Mouse (Mus musculus): ENCODE data around the gene Thbs4. TPM values are rescaled to one million over a fixed set of nuclear protein-coding genes. Genes with fewer than 3 reads are reported as not detected.

The Thbs4 gene
- polyA plus RNA-seq, 1 experiment, result not detected

- H3K4me1 ChIP-seq (ENCODE audit: control insufficient read depth, insufficient read depth, low read length), result no peaks in the 10 kb centered on the region
- no peak overlapping the region for H3K4me3 ChIP-seq (ENCODE audit: low read depth, low read length)
- no peaks in the 10 kb centered on the region for H3K27me3 ChIP-seq (ENCODE audit: control insufficient read depth, insufficient read depth, low read length, poor library complexity, severe bottlenecking)
- no peak overlapping the region for H3K27ac ChIP-seq (ENCODE audit: insufficient read depth, low read length)
- no peak overlapping the region for H3K9ac ChIP-seq (ENCODE audit: low read depth, poor library complexity, severe bottlenecking)
- no peaks in the 10 kb centered on the region for H3K9me3 ChIP-seq (replicated peaks; ENCODE audit: control insufficient read depth, insufficient read depth, low read length, poor library complexity, severe bottlenecking)
- TF ChIP-seq POLR2A (IDR thresholded peaks at IDR 0.05; ENCODE audit: insufficient read depth, low read length) (no peak), CTCF (IDR thresholded peaks at IDR 0.05; ENCODE audit: low read depth, low read length) (no peak), EP300 (IDR thresholded peaks at IDR 0.05; ENCODE audit: insufficient read depth, low read depth, low read length) (no peak)
- H3K36me3 ChIP-seq (ENCODE audit: control insufficient read depth, insufficient read depth, low read length, poor library complexity, severe bottlenecking), result no peaks in the 10 kb centered on the region
Observed at GRCm38 (mm10) chr13:92743337-92743736, 51.3 kb downstream of the Thbs4 start.

DNA sequence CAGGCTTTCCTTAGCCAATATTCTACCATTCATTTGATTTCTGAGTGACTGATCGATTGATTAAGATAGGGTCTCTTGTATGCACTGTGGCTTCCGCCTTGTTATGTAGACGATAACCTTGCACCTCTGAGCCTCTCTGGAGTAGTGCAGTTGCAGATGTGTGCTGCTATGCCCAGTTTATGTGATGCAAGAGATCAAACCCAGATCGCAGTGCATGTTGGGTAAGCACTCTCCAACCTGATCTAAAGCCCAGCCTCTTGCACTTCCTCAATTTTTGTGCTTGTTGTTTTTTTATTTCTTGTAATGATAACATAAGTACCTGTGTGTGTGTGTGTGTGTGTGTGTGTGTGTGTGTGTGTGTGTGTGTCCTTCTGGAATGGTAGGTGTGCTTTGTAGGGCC is 51.7 kb downstream of the Thbs4 start:
- Histone ChIP-seq H3K9ac (ENCODE audit: low read depth, poor library complexity, severe bottlenecking) (no peak overlapping the region), H3K4me3 (ENCODE audit: low read depth, low read length) (no peak overlapping the region), H3K9me3 (replicated peaks; ENCODE audit: control insufficient read depth, insufficient read depth, low read length, poor library complexity, severe bottlenecking) (no peaks in the 10 kb centered on the region), H3K36me3 (ENCODE audit: control insufficient read depth, insufficient read depth, low read length, poor library complexity, severe bottlenecking) (no peaks in the 10 kb centered on the region), H3K27me3 (ENCODE audit: control insufficient read depth, insufficient read depth, low read length, poor library complexity, severe bottlenecking) (no peaks in the 10 kb centered on the region), H3K27ac (ENCODE audit: insufficient read depth, low read length) (no peak overlapping the region), H3K4me1 (ENCODE audit: control insufficient read depth, insufficient read depth, low read length) (no peaks in the 10 kb centered on the region)
- no peak for TF ChIP-seq EP300 (IDR thresholded peaks at IDR 0.05; ENCODE audit: insufficient read depth, low read depth, low read length)
- no peak for TF ChIP-seq POLR2A (IDR thresholded peaks at IDR 0.05; ENCODE audit: insufficient read depth, low read length)
- no peak for TF ChIP-seq CTCF (IDR thresholded peaks at IDR 0.05; ENCODE audit: low read depth, low read length)

GRCm38 (mm10) chr13:92740671-92741270 is 53.8 kb downstream of the Thbs4 start:
- Histone ChIP-seq H3K9me3 (replicated peaks; ENCODE audit: control insufficient read depth, insufficient read depth, low read length, poor library complexity, severe bottlenecking) (no peaks in the 10 kb centered on the region), H3K27me3 (ENCODE audit: control insufficient read depth, insufficient read depth, low read length, poor library complexity, severe bottlenecking) (no peaks in the 10 kb centered on the region), H3K36me3 (ENCODE audit: control insufficient read depth, insufficient read depth, low read length, poor library complexity, severe bottlenecking) (no peaks in the 10 kb centered on the region), H3K9ac (ENCODE audit: low read depth, poor library complexity, severe bottlenecking) (no peak overlapping the region), H3K27ac (ENCODE audit: insufficient read depth, low read length) (no peak overlapping the region), H3K4me1 (ENCODE audit: control insufficient read depth, insufficient read depth, low read length) (no peaks in the 10 kb centered on the region), H3K4me3 (ENCODE audit: low read depth, low read length) (no peak overlapping the region)
- TF ChIP-seq POLR2A (IDR thresholded peaks at IDR 0.05; ENCODE audit: insufficient read depth, low read length), result no peak
- no peak for TF ChIP-seq EP300 (IDR thresholded peaks at IDR 0.05; ENCODE audit: insufficient read depth, low read depth, low read length)
- TF ChIP-seq CTCF (IDR thresholded peaks at IDR 0.05; ENCODE audit: low read depth, low read length), result no peak

DNA sequence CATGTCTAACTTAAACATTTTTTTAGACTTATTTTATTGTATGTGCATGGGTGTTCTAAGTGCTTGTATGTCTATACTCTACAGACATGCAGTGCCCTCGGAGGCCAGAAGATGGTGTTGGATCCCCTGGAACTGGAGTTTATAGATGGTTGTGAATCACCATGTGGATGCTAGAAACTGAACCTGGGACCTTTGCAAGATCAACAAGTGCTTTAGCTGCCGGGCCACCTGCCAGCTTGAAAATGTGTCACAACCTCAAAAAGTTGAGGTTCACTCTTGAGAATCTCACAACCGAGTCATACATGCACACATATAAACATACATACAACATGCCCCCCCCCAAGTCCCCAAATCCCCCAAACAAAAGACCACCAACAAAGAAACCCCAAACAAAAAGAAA is 54.8 kb downstream of the Thbs4 start:
- no peak for TF ChIP-seq CTCF (IDR thresholded peaks at IDR 0.05; ENCODE audit: low read depth, low read length)
- no peak for TF ChIP-seq POLR2A (IDR thresholded peaks at IDR 0.05; ENCODE audit: insufficient read depth, low read length)
- TF ChIP-seq EP300 (IDR thresholded peaks at IDR 0.05; ENCODE audit: insufficient read depth, low read depth, low read length), result no peak
- H3K27ac ChIP-seq (ENCODE audit: insufficient read depth, low read length), result no peak overlapping the region
- H3K4me1 ChIP-seq (ENCODE audit: control insufficient read depth, insufficient read depth, low read length), result no peaks in the 10 kb centered on the region
- no peaks in the 10 kb centered on the region for H3K27me3 ChIP-seq (ENCODE audit: control insufficient read depth, insufficient read depth, low read length, poor library complexity, severe bottlenecking)
- no peak overlapping the region for H3K9ac ChIP-seq (ENCODE audit: low read depth, poor library complexity, severe bottlenecking)
- H3K4me3 ChIP-seq (ENCODE audit: low read depth, low read length), result no peak overlapping the region
- H3K9me3 ChIP-seq (replicated peaks; ENCODE audit: control insufficient read depth, insufficient read depth, low read length, poor library complexity, severe bottlenecking), result no peaks in the 10 kb centered on the region
- no peaks in the 10 kb centered on the region for H3K36me3 ChIP-seq (ENCODE audit: control insufficient read depth, insufficient read depth, low read length, poor library complexity, severe bottlenecking)

DNA sequence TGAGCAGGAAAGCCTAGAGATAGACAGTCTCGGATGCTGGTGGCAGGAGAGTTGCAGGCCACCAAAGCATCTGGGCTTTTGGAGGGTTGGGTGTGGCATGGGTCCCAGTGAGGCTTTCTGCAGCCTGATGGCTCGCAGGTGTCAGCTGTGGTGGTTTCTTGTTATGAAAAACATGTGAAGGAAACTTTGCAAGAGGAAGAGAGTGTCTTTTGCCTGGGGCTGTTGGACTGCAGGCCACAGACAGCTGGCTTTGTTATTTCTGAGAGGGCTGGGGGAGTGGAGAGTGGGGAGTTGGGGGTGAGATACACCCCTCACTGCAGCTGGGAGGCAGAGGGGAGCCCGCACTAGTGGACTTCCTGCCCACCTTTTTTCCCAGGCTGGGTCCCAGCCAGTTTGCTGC is 55.8 kb downstream of the Thbs4 start:
- H3K36me3 ChIP-seq (ENCODE audit: control insufficient read depth, insufficient read depth, low read length, poor library complexity, severe bottlenecking), result no peaks in the 10 kb centered on the region
- H3K9me3 ChIP-seq (replicated peaks; ENCODE audit: control insufficient read depth, insufficient read depth, low read length, poor library complexity, severe bottlenecking), result no peaks in the 10 kb centered on the region
- no peak for TF ChIP-seq EP300 (IDR thresholded peaks at IDR 0.05; ENCODE audit: insufficient read depth, low read depth, low read length)
- TF ChIP-seq POLR2A (IDR thresholded peaks at IDR 0.05; ENCODE audit: insufficient read depth, low read length), result no peak
- no peak for TF ChIP-seq CTCF (IDR thresholded peaks at IDR 0.05; ENCODE audit: low read depth, low read length)
- no peaks in the 10 kb centered on the region for H3K4me1 ChIP-seq (ENCODE audit: control insufficient read depth, insufficient read depth, low read length)
- no peak overlapping the region for H3K9ac ChIP-seq (ENCODE audit: low read depth, poor library complexity, severe bottlenecking)
- no peak overlapping the region for H3K27ac ChIP-seq (ENCODE audit: insufficient read depth, low read length)
- no peaks in the 10 kb centered on the region for H3K27me3 ChIP-seq (ENCODE audit: control insufficient read depth, insufficient read depth, low read length, poor library complexity, severe bottlenecking)
- H3K4me3 ChIP-seq (ENCODE audit: low read depth, low read length), result no peak overlapping the region

GRCm38 (mm10) chr13:92736516-92737300 is 57.9 kb downstream of the Thbs4 start:
- H3K9ac ChIP-seq (ENCODE audit: low read depth, poor library complexity, severe bottlenecking), result no peak overlapping the region

More at GRCm38 (mm10) chr13:92736516-92737300, 57.9 kb downstream of the Thbs4 start:
- Histone ChIP-seq H3K36me3 (ENCODE audit: control insufficient read depth, insufficient read depth, low read length, poor library complexity, severe bottlenecking) (no peaks in the 10 kb centered on the region), H3K4me1 (ENCODE audit: control insufficient read depth, insufficient read depth, low read length) (no peaks in the 10 kb centered on the region), H3K9me3 (replicated peaks; ENCODE audit: control insufficient read depth, insufficient read depth, low read length, poor library complexity, severe bottlenecking) (no peaks in the 10 kb centered on the region), H3K27ac (ENCODE audit: insufficient read depth, low read length) (no peak overlapping the region), H3K27me3 (ENCODE audit: control insufficient read depth, insufficient read depth, low read length, poor library complexity, severe bottlenecking) (no peaks in the 10 kb centered on the region), H3K4me3 (ENCODE audit: low read depth, low read length) (no peak overlapping the region)
- TF ChIP-seq CTCF (IDR thresholded peaks at IDR 0.05; ENCODE audit: low read depth, low read length), result no peak
- TF ChIP-seq POLR2A (IDR thresholded peaks at IDR 0.05; ENCODE audit: insufficient read depth, low read length), result no peak
- no peak for TF ChIP-seq EP300 (IDR thresholded peaks at IDR 0.05; ENCODE audit: insufficient read depth, low read depth, low read length)
